8 mouse cellular contexts compared by ENCODE assay signal in the genomic region with DNA sequence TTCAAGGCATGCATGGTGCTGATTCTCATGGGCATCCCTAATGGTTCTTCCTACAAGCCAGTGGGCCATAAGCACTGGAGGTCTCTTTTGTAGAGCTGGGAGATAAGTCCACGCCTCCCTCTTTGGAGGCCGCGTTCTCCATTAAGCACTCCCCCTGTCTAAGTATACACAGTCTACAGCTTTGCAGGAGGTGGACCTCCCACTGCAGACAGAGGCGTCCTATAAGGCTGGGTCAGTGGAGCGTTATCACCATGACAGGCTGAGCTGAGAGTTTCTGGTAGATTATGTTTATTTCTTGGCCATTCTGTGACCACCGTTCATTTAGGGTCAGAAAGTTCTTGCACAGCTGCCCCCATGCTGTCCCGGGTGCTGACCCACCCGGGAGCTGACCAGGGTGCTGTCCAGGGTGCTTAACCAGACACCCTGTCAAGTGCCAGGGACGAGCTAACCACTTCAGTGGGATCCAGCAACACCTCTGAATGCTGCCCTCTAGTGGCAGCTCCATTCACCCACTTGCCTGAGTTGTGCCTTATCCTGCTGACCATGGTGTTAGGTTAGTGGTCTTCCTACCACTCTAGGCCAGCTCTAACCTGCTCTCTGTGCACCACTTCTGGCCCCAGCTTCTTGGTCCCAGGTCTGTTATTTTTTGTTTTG.
DNase-seq lines count a peak whose midpoint lies in the region; ATAC-seq and TF ChIP-seq lines count a peak whose summit lies in the region.

No protein-coding gene starts in this region.

- H3K27me3 ChIP-seq in thymus, adult 2 months (ENCODE audit: control insufficient read depth, insufficient read depth, low read length): no peaks in the 10 kb centered on the region
- H3K27me3 ChIP-seq in embryonic facial prominence, embryonic 15.5 days: peaks cover 2% of the 10 kb centered on the region; the same call in 1 of the 2 replicates
- H3K27me3 ChIP-seq in heart, embryonic 12.5 days (replicated peaks): no peaks in the 10 kb centered on the region
- H3K27me3 ChIP-seq in kidney, postnatal 0 days (ENCODE audit: insufficient read depth, low read length): no peaks in the 10 kb centered on the region

- 52% methylated on average over 9 of the region's 9 CpGs for WGBS in thymus, adult 2 months
- 37% methylated on average over 9 of the region's 9 CpGs for whole genome bisulfite sequencing in embryonic facial prominence, embryonic 15.5 days
- WGBS in heart, embryonic 12.5 days: 38% methylated on average over 9 of the region's 9 CpGs
- 28% methylated on average over 9 of the region's 9 CpGs for WGBS in kidney, postnatal 0 days

- peak; percentile 30; the same call in 1 of the 2 replicates for TF ChIP-seq CTCF in thymus, adult 2 months (IDR thresholded peaks at IDR 0.05; ENCODE audit: borderline replicate concordance, control insufficient read depth, extremely low read depth, insufficient read depth, low read length, poor library complexity)
- TF ChIP-seq CTCF in kidney, postnatal 0 days (IDR thresholded peaks at IDR 0.05; ENCODE audit: low read depth): peak; percentile 95

- no peak overlapping the region for H3K4me3 ChIP-seq in thymus, adult 2 months (ENCODE audit: control insufficient read depth, insufficient read depth, low read length)
- H3K4me3 ChIP-seq in embryonic facial prominence, embryonic 15.5 days (replicated peaks): no peak overlapping the region
- H3K4me3 ChIP-seq in heart, embryonic 12.5 days: no peak overlapping the region
- H3K4me3 ChIP-seq in kidney, postnatal 0 days (replicated peaks; ENCODE audit: low read depth, low read length): no peak overlapping the region

- H3K9ac ChIP-seq in embryonic facial prominence, embryonic 15.5 days: no peak overlapping the region
- H3K9ac ChIP-seq in heart, embryonic 12.5 days: no peak overlapping the region
- no peak overlapping the region for H3K9ac ChIP-seq in kidney, postnatal 0 days (ENCODE audit: low read depth, low read length)

- H3K36me3 ChIP-seq in thymus, adult 2 months (ENCODE audit: control insufficient read depth, insufficient read depth, low read length): no peaks in the 10 kb centered on the region
- H3K36me3 ChIP-seq in embryonic facial prominence, embryonic 15.5 days: no peaks in the 10 kb centered on the region
- H3K36me3 ChIP-seq in heart, embryonic 12.5 days: no peaks in the 10 kb centered on the region
- H3K36me3 ChIP-seq in kidney, postnatal 0 days (ENCODE audit: insufficient read depth, low read length): no peaks in the 10 kb centered on the region

- no peaks in the 10 kb centered on the region for H3K4me1 ChIP-seq in thymus, adult 2 months (replicated peaks; ENCODE audit: control insufficient read depth, insufficient read depth, low read length)
- no peaks in the 10 kb centered on the region for H3K4me1 ChIP-seq in embryonic facial prominence, embryonic 15.5 days
- H3K4me1 ChIP-seq in heart, embryonic 12.5 days (replicated peaks): no peaks in the 10 kb centered on the region
- H3K4me1 ChIP-seq in kidney, postnatal 0 days (replicated peaks; ENCODE audit: insufficient read depth, low read length): no peaks in the 10 kb centered on the region

- DNase-seq in thymus, adult 2 months: peak; percentile 25
- DNase-seq in thymus, adult 18-20 months: no peak
- peak; percentile 92 for DNase-seq in kidney, postnatal 0 days (ENCODE audit: low spot score)
- DNase-seq in liver: peak; percentile 73
- DNase-seq in neural tube, embryonic 10.5 days (ENCODE audit: extremely low spot score, low spot score): peak; percentile 88
- peak; percentile 90 for DNase-seq in testis, postnatal 10 days (ENCODE audit: low spot score)

- peak; percentile 34 for ATAC-seq in embryonic facial prominence, embryonic 15.5 days (ENCODE audit: insufficient number of reproducible peaks, low FRiP score, low TSS enrichment, low read depth)
- peak; percentile 45; the same call in 1 of the 2 replicates for ATAC-seq in heart, embryonic 12.5 days (ENCODE audit: insufficient number of reproducible peaks, low FRiP score)
- ATAC-seq in kidney, postnatal 0 days (replicated peaks; ENCODE audit: low FRiP score, low read depth): peak; percentile 85

- no peak for TF ChIP-seq POLR2A in thymus, adult 2 months (IDR thresholded peaks at IDR 0.05; ENCODE audit: control insufficient read depth, extremely low read depth, insufficient read depth, low read length, poor library complexity)

- no peak overlapping the region for H3K27ac ChIP-seq in thymus, adult 2 months (ENCODE audit: control insufficient read depth, insufficient read depth, low read length)
- no peak overlapping the region for H3K27ac ChIP-seq in embryonic facial prominence, embryonic 15.5 days (replicated peaks)
- no peak overlapping the region for H3K27ac ChIP-seq in heart, embryonic 12.5 days (ENCODE audit: poor library complexity, severe bottlenecking)
- H3K27ac ChIP-seq in kidney, postnatal 0 days: no peak overlapping the region

- no peaks in the 10 kb centered on the region for H3K9me3 ChIP-seq in embryonic facial prominence, embryonic 15.5 days (replicated peaks)
- H3K9me3 ChIP-seq in heart, embryonic 12.5 days (replicated peaks): no peaks in the 10 kb centered on the region
- no peaks in the 10 kb centered on the region for H3K9me3 ChIP-seq in kidney, postnatal 0 days (replicated peaks; ENCODE audit: low read length)

- no peak overlapping the region for H3K4me2 ChIP-seq in embryonic facial prominence, embryonic 15.5 days (replicated peaks)
- no peak overlapping the region for H3K4me2 ChIP-seq in heart, embryonic 12.5 days
- no peak overlapping the region for H3K4me2 ChIP-seq in kidney, postnatal 0 days (ENCODE audit: low read length)

Comparison
In these comparisons a context has a peak if more than half of its experiments do, and no peak if none do; other contexts are left out.
1. DNase-seq: peak in thymus, adult 2 months (single experiment), kidney, postnatal 0 days (single experiment), liver (single experiment), neural tube, embryonic 10.5 days (single experiment) and testis, postnatal 10 days (single experiment); none in thymus, adult 18-20 months (0 of 2).
2. ATAC-seq: peak in every context shown above with its lines; median percentile 85 in kidney, postnatal 0 days; 45 in heart, embryonic 12.5 days; 34 in embryonic facial prominence, embryonic 15.5 days.